Mouse (Mus musculus) liver, embryonic 15.5 days (tissue): ENCODE measurements around the gene Tectb. TPM values are rescaled to one million over a fixed set of nuclear protein-coding genes. Genes with fewer than 3 reads are reported as not detected.
"Not testable (repeated sequence)": the region's sequence is repeated elsewhere in the genome, so short reads cannot be mapped to it uniquely, and the experiment has no call there.

Source experiments
- ATAC-seq: fragments of 200-750 bp; cut with Nextera tagmentation; 2 replicates; pipeline ENCODE4 v1.8.0; 2017; ENCODE audit warnings: moderate number of reproducible peaks, mild to moderate bottlenecking, moderate library complexity; ENCODE audit not compliant: insufficient read depth
- H3K27ac ChIP-seq: fragments of 300-500 bp; sonication (generic); replicated peaks from 2 replicates; pipeline ENCODE4 v1.5.1; 2015; ENCODE audit warnings: mild to moderate bottlenecking, inconsistent platforms
- H3K27me3 ChIP-seq: fragments of 300-500 bp; sonication (generic); 2 replicates; pipeline ENCODE4 v1.6.1; 2015; ENCODE audit warnings: mild to moderate bottlenecking, inconsistent platforms
- H3K36me3 ChIP-seq: fragments of 300-500 bp; sonication (generic); replicated peaks from 2 replicates; pipeline ENCODE4 v1.6.1; 2015; ENCODE audit warnings: moderate library complexity, mild to moderate bottlenecking, inconsistent platforms
- H3K4me1 ChIP-seq: fragments of 300-500 bp; sonication (generic); replicated peaks from 2 replicates; pipeline ENCODE4 v1.6.1; 2015; ENCODE audit warnings: inconsistent platforms
- H3K4me2 ChIP-seq: fragments of 300-500 bp; sonication (generic); 2 replicates; pipeline ENCODE4 v1.6.1; 2015; ENCODE audit warnings: moderate library complexity, mild to moderate bottlenecking, inconsistent platforms
- H3K4me3 ChIP-seq: fragments of 300-500 bp; sonication (generic); replicated peaks from 2 replicates; pipeline ENCODE4 v1.5.1; 2015; ENCODE audit warnings: mild to moderate bottlenecking, inconsistent platforms
- H3K9ac ChIP-seq: fragments of 300-500 bp; sonication (generic); 2 replicates; pipeline ENCODE4 v1.6.1; 2015; ENCODE audit warnings: moderate library complexity, mild to moderate bottlenecking, inconsistent platforms
- H3K9me3 ChIP-seq: fragments of 300-500 bp; sonication (generic); replicated peaks from 2 replicates; pipeline ENCODE4 v1.6.1; 2016; ENCODE audit warnings: inconsistent platforms
- WGBS: fragments of 180-500 bp; shearing (Covaris S2); methylation state at CpG from one replicate; pipeline ENCODE4 v1.1.7; 2015; ENCODE audit warnings: mixed read lengths; ENCODE audit not compliant: insufficient replicate concordance; 5-methylcytosine and 5-hydroxymethylcytosine counted together
- polyA plus RNA-seq: library from polyadenylated mRNA; unstranded; fragments of >200 nt; fragmentation: Nextera tagmentation; extraction: Ambion mirVana; gene quantifications from 2 replicates; pipeline ENCODE4 v1.2.1, GENCODE M21; 2015

Gene Tectb
- polyA plus RNA-seq, 1 experiment from 2014 or later: 0.38 TPM

DNA sequence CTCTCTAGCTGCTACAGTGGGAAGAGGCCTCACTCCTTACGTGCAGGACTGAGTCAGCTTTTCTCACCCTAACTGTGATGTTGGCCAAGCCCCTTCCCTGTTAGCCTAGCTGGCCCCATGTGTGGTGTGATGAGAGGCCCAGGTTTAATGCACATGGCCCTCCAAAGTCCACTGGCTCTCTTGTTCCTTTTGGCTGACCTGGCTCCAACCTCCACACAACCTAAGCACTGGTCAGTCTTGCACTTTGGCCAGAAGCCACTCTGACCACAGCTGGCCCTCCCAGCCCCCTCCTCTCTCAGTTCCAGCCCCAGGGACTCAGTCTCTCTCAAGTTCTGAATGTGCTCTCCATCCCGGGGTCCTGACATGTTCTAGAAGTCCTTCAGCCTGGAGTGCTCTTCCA, 35.4 kb upstream of the Tectb start:
- Histone ChIP-seq H3K9me3 (no peaks in the 10 kb centered on the region), H3K4me3 (no peak overlapping the region), H3K4me1 (peaks cover 17% of the 10 kb centered on the region), H3K27me3 (no peaks in the 10 kb centered on the region), H3K9ac (no peak overlapping the region), H3K4me2 (no peak overlapping the region), H3K36me3 (no peaks in the 10 kb centered on the region), H3K27ac (no peak overlapping the region)
- WGBS: 23% methylated on average over 2 of the region's 2 CpGs
- ATAC-seq: peak; percentile 59

DNA sequence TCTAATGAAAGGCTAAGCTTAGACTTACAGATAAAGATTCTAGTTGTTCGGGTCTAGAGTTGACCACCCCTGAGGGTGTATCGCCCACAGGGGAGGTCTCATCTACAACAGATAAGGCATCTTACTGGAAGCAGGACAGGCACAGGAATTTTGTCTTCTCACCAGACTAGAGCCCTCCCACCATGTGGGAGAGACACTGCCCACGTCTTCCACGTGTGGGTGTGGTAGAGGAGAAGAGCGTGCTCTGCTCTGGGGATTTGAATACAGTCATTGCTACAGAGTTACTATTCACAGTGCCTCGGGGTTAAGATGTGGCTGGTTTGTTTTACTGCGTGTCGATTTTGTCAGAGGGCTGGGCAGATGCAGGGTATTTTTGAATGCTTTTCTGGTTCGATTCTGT, 33.0 kb upstream of the Tectb start:
- no peaks in the 10 kb centered on the region for H3K27me3 ChIP-seq
- H3K4me2 ChIP-seq: no peak overlapping the region
- no peak for ATAC-seq
- no peak overlapping the region for H3K9ac ChIP-seq
- no peak overlapping the region; the same call in 1 of the 2 replicates for H3K27ac ChIP-seq
- no peaks in the 10 kb centered on the region for H3K9me3 ChIP-seq
- H3K4me1 ChIP-seq: peaks cover 17% of the 10 kb centered on the region
- no peaks in the 10 kb centered on the region for H3K36me3 ChIP-seq
- no peak overlapping the region for H3K4me3 ChIP-seq
- WGBS: 55% methylated on average over 9 of the region's 9 CpGs

DNA sequence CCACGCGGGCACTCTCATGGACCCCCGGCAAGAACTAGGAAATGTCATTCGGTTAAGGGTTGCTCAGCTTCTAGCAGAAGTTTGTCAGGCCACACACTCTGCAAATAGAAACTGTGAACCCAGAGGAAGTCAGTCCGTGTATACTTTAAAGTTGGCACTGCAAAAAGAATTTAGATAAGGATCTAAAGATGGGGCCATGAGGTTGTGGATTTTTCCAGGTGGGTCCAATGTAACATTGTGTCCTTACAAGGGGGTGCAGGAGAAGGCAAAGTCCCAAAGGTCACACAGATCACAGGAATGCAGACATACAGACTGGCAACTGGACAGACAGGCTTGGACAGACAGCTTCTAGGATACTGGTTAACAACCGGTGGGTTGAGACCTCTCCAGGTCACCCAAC, 32.4 kb upstream of the Tectb start:
- Histone ChIP-seq H3K9me3 (no peaks in the 10 kb centered on the region), H3K4me2 (no peak overlapping the region), H3K4me3 (no peak overlapping the region), H3K27ac (no peak overlapping the region; the same call in 1 of the 2 replicates), H3K4me1 (peaks cover 17% of the 10 kb centered on the region), H3K36me3 (no peaks in the 10 kb centered on the region), H3K9ac (no peak overlapping the region), H3K27me3 (no peaks in the 10 kb centered on the region)
- 53% methylated on average over 6 of the region's 6 CpGs for WGBS
- ATAC-seq: no peak

DNA sequence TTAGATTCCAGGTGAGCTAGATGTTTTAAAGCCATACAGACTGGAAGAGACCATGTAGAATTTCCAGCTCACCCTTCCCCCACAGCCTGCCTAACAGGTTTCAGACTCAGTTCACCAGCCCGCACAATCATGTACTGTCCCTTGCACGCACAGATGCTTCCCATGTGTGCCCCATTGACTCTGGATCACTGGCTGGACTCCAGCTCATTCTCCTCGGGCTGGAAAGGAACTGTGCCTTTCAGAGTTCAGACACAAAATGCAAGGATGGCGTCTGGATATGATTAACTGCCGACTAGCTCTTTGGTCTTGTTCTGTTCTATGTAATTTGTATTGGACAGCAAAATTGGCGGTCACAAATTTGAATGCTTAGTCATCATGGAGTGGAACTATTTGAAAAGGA, 30.9 kb upstream of the Tectb start:
- no peak overlapping the region for H3K4me3 ChIP-seq
- no peaks in the 10 kb centered on the region for H3K36me3 ChIP-seq
- H3K4me1 ChIP-seq: peaks cover 9% of the 10 kb centered on the region
- no peak overlapping the region for H3K9ac ChIP-seq
- no peak for ATAC-seq
- no peaks in the 10 kb centered on the region for H3K9me3 ChIP-seq
- H3K4me2 ChIP-seq: no peak overlapping the region
- no peaks in the 10 kb centered on the region for H3K27me3 ChIP-seq
- no peak overlapping the region for H3K27ac ChIP-seq
- 60% methylated on average over 6 of the region's 6 CpGs for whole genome bisulfite sequencing

DNA sequence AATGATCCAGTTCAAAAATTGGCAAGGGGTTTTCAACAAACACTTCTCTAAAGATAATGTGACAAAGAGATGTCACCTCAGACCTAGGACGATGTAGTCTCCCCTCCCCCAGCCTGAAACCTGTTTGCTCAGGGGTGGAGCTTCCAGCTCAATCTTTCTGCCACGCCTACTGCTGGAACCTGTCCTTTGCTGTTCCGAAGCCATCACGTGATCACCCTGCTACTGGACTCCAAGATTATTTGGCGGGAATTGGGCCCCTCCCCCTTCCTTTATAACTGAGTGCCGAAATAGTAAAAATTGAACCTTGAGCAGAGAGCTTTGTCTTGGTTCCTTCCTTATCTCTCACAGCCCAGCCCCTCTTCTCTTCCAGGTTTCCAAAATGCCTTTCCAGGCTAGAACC, 28.3 kb upstream of the Tectb start:
- not testable (repeated sequence) for H3K4me2 ChIP-seq, H3K4me1 ChIP-seq, ATAC-seq, H3K9me3 ChIP-seq, H3K27me3 ChIP-seq, H3K4me3 ChIP-seq, H3K9ac ChIP-seq, H3K36me3 ChIP-seq, H3K27ac ChIP-seq
- WGBS: 41% methylated on average over 6 of the region's 6 CpGs

DNA sequence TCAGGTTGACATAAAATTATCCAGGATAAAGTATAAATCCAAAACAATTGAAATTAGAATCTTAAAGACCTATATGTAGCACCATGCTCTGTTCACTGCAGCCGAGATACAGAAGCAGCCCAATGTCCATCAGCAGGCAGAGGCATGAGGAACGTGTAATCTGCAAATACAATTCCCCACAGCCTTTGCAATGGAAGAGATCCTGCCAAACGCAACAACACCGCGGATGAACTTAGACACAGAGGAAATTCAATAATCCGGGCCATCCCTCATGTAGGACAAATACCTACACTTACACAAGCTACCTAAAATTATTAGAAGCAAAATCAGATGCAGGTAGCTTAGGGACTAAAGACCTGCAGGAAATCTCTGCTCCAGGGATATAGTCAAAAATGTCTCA, 27.6 kb upstream of the Tectb start:
- Histone ChIP-seq H3K27me3 (no peaks in the 10 kb centered on the region), H3K9ac (no peak overlapping the region), H3K9me3 (no peaks in the 10 kb centered on the region), H3K4me3 (no peak overlapping the region), H3K4me1 (peaks cover 3% of the 10 kb centered on the region), H3K27ac (no peak overlapping the region), H3K4me2 (no peak overlapping the region), H3K36me3 (no peaks in the 10 kb centered on the region)
- ATAC-seq: no peak
- 65% methylated on average over 6 of the region's 6 CpGs for WGBS

DNA sequence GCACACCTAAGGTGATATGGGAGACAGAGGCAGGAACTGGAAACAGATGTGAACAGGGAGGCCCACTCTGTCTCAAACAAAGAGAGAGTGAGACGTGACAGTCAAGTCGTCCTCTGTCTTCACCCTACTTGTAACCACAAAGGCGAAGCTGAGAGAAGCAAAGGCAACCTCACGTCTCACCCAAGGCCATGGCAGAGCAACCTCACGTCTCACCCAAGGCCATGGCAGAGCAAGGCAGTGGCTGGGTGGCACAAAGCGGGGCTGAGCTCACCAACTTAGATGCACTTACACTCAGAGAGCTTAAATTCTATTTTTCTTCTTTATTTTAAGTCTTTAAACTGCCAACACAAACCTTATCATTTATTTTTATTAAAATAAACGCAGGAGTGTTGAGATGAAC, 23.5 kb upstream of the Tectb start:
- 61% methylated on average over 7 of the region's 7 CpGs for WGBS
- Histone ChIP-seq H3K9ac (no peak overlapping the region), H3K9me3 (no peaks in the 10 kb centered on the region), H3K4me2 (no peak overlapping the region), H3K4me1 (no peaks in the 10 kb centered on the region), H3K27me3 (no peaks in the 10 kb centered on the region), H3K4me3 (no peak overlapping the region), H3K36me3 (no peaks in the 10 kb centered on the region), H3K27ac (no peak overlapping the region)
- ATAC-seq: no peak

DNA sequence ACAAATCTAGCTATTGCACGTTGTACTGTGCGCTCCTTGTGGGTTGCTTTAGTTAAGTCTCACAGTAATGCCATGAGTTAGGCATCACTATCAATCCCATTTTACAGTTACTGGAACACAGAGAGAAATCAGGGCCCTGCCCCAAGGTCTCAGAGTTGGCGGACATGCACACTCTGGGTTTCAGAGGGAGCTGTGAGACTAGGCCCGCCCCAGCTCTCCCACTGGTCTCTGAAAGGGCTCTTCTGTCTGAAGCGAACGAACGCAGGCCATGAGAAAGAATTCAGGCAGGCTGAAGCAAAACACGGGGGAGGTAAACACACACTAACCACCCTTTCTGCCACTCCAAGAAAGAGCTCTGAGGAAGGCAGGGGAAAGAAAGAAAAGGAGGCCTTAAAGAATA, 21.9 kb upstream of the Tectb start:
- H3K36me3 ChIP-seq: no peaks in the 10 kb centered on the region
- H3K9ac ChIP-seq: no peak overlapping the region
- H3K27me3 ChIP-seq: no peaks in the 10 kb centered on the region
- no peak overlapping the region for H3K4me2 ChIP-seq
- H3K9me3 ChIP-seq: no peaks in the 10 kb centered on the region
- ATAC-seq: no peak
- no peak overlapping the region for H3K27ac ChIP-seq
- H3K4me3 ChIP-seq: no peak overlapping the region
- 67% methylated on average over 8 of the region's 8 CpGs for WGBS
- no peaks in the 10 kb centered on the region for H3K4me1 ChIP-seq

DNA sequence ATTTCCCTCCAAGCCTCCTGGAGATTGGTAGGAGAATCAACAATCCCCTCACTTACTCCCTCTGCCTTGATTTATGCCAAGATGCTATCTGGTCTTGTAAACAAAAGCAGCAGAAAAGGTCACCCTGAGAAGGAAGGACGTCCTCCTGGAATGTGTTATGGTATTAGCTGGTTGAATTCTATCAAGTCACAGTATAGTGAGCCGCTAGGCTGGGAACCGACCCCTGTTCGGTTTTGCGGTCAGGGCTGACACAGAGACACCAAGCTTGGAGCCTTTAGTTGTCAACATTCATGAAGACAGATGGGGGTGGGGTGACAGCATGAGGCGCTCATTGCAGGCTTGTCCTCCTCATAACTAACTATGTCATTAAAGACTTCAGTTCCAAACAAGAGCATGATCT, 20.7 kb upstream of the Tectb start:
- no peaks in the 10 kb centered on the region for H3K4me1 ChIP-seq
- ATAC-seq: no peak
- no peaks in the 10 kb centered on the region for H3K36me3 ChIP-seq
- 62% methylated on average over 6 of the region's 6 CpGs for WGBS
- H3K4me3 ChIP-seq: no peak overlapping the region
- no peak overlapping the region for H3K4me2 ChIP-seq
- H3K9me3 ChIP-seq: no peaks in the 10 kb centered on the region
- no peaks in the 10 kb centered on the region for H3K27me3 ChIP-seq
- H3K27ac ChIP-seq: no peak overlapping the region
- no peak overlapping the region for H3K9ac ChIP-seq

DNA sequence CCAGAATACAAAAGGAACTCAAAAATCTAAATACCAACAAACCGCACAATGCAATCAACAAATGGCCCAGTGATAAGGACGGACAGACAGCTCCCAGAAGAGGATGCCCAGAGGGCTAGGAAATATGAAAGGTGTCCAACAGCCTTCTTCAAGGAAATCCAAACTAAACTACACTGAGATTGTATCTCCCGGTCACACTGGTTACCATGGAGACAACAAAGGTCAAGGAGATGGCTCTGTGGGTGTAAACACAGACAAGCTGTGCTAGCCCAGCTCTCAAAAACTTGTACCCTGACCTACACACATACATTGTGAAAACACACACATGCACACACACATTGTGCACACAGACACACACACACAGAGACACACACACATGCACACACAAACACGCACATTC, 18.3 kb upstream of the Tectb start:
- Histone ChIP-seq H3K9me3 (no peaks in the 10 kb centered on the region), H3K27me3 (no peaks in the 10 kb centered on the region), H3K27ac (no peak overlapping the region), H3K4me2 (no peak overlapping the region), H3K9ac (no peak overlapping the region), H3K4me3 (no peak overlapping the region), H3K36me3 (no peaks in the 10 kb centered on the region), H3K4me1 (no peaks in the 10 kb centered on the region)
- WGBS: 61% methylated on average over 4 of the region's 4 CpGs
- ATAC-seq: no peak

DNA sequence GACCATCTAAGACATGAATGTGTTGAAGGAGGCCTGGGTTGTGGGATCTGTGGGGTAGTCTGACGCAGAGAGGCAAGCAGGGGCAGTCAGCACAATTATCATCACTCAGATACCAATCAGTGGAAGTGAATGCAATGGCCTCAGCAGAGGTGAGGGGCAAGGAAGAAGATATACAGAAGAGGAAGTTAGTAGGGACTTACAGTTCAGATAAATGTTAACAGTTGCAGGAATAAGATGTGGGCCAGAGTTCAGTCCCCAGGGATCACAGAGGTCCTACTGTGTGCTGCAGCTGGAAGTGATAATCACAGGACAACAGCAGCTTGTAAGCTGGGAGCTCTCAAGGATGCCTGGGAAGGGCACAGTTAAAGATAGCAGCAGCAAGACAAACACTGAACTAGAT, 16.4 kb upstream of the Tectb start:
- H3K9ac ChIP-seq: no peak overlapping the region
- H3K4me2 ChIP-seq: no peak overlapping the region
- ATAC-seq: no peak
- no peaks in the 10 kb centered on the region for H3K4me1 ChIP-seq
- WGBS: 21% methylated on average over 1 of the region's 1 CpGs
- no peaks in the 10 kb centered on the region for H3K9me3 ChIP-seq
- no peak overlapping the region for H3K4me3 ChIP-seq
- no peak overlapping the region for H3K27ac ChIP-seq
- H3K27me3 ChIP-seq: no peaks in the 10 kb centered on the region
- H3K36me3 ChIP-seq: no peaks in the 10 kb centered on the region

DNA sequence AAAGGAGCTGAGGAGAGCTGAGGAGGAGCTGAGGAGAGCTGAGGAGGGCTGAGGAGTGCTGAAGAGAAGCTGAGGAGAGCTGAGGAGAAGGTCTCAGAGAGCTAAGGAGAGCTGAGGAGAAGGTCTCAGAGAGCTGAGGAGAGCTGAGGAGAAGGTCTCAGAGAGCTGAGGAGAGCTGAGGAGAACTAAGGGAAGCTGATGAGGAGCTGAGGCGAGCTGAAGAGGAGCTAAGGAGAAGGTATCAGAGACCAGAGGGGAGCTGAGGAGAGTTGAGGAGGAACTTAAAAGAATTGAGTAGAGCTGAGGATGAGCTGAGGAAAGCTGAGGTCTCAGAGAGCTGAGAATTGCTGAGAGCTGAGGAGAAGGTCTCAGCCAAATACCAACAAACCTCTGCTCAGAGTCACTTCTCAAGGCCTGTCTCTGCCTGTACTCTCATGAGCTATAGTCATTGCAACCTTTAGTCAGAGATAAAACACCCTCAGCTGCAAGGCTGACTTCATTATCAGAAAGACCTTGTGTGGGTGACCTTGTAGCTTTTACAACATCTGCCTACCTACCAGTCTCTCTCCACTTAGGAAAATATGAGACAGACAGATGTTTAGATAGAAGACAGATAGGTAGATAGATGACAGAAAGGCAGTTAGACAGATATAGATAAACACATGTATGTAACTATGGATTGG, 15.2 kb upstream of the Tectb start:
- Histone ChIP-seq H3K4me3 (no peak overlapping the region), H3K36me3 (no peaks in the 10 kb centered on the region), H3K9me3 (no peaks in the 10 kb centered on the region), H3K27me3 (no peaks in the 10 kb centered on the region), H3K9ac (no peak overlapping the region), H3K4me1 (no peaks in the 10 kb centered on the region), H3K4me2 (no peak overlapping the region), H3K27ac (no peak overlapping the region)
- 48% methylated on average over 1 of the region's 1 CpGs for WGBS
- ATAC-seq: no peak
